Mouse (Mus musculus) liver (tissue): ENCODE results near the gene Sema3b.
A peak's percentile ranks its signal among the peaks of the same experiment; 100 is the strongest.

Experiments used
- DNase-seq: peaks from one replicate; pipeline ENCODE4 v3.0.0-alpha.2; 2020; ENCODE audit warnings: mixed read lengths

Sema3b gene

DNA sequence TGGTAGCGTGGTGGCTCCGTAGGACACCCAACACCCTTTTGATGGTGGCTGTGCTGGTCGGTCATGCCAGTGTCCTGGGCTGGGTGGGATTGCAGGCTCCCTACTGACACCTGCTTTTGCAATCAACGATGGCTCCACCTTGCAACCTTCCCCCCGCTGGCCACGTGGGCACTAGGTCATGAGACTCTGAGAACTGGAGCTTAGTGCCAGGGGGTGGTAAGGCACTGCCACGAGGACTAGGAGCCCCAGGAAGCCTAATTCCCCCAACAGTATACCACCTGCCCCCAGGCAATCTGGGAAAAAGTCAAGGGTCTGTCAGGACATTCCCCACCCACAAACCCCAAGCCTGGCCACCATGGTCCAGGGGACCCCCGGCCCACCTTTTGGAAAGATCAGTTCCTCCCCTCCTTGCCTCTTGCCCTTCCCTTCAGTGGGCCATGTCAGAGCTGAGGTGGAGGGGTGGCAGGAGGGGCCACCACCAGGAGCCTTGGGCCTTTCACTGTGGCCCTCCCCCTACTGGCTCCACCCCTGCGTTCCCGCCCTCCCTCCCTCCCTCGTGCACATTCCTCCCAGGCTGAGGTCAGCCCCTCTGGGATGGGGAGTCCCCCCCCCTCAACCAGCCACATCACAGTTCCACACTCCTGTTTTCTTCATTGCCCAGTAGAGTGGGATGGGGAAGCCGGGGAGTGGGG, at the start of gene Sema3b:
TSS of gene Sema3b (minus strand) at position 489 of the 692 bp plus-strand sequence.
- DNase-seq = no peak

DNA sequence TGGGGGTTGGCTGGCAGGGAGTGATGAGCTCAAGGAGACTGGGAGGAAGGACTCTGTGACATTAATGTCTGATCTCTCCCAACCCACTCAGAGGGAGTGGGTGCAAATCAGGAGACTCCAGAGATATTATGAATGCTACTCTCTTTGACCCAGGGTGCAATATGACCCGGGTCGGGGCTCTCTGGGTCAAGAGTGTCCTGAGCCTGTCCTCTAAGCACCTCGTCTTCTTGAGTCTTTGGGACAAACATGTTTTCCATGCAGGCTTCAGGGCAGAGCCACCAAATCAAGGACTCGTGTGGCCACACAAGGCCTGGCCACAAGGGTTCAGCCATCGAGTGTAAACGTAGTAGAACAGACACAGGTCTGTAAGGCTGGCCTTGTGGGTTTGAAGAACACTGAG, 49.1 kb upstream of the Sema3b start:
- DNase-seq = no peak

DNA sequence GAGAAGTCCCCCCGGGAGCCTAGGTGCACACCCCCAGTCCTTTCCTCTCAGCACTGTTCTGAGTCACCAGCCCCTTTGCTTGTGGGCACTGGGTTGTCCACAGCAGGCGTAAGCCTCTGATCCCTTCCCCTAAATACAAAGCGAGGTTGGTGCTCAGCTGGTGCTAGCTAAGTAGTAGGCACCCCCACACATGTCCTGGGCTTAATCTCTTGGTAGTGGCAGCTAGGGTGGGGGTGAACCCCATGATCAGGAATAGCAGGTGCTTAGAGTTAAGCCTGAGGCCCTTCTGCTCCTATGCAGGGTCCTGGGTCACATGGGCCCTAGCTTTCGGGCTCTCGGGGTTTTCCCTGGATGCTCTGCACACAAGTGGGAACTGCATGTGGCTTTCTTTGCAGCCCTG, 48.1 kb upstream of the Sema3b start:
- DNase-seq = no peak

DNA sequence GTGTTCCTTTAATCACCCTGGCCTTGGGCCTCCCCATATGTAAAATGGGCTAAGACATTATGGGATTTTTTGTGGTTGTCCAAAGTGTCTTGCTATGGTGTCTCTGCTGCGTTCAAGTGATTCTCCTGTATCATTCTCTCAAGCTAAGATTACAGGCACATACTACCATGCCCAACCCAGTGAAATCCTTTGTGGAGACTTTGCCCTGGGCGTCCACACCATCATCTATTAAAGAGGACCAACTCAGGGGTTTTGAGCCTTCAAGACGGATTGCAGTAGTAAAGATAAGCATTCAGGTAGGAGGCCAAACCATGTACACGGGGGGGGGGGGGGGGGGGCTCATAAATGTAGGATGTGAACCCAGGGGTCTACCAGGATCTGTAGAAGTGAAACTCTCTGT, 45.6 kb upstream of the Sema3b start:
- no peak for DNase-seq

DNA sequence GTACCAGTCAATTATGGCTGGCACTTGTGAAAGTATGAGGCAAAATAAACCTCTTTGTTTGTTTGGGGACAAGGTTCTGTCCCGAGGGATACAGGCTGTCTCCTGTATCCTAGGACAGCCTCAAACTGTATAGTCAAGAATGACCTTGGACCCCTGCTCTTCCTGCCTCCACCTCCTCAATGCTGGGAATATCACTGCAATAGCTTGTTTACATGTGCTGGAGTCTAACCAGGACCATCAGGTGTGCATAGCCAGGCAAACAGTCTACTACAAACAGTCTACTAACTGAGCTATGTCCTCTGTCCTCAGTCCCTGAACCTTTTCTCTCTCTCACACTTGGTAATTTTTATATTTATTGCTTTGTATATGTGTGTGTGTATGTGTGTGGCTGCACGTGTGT, 44.4 kb upstream of the Sema3b start:
- no peak for DNase-seq

DNA sequence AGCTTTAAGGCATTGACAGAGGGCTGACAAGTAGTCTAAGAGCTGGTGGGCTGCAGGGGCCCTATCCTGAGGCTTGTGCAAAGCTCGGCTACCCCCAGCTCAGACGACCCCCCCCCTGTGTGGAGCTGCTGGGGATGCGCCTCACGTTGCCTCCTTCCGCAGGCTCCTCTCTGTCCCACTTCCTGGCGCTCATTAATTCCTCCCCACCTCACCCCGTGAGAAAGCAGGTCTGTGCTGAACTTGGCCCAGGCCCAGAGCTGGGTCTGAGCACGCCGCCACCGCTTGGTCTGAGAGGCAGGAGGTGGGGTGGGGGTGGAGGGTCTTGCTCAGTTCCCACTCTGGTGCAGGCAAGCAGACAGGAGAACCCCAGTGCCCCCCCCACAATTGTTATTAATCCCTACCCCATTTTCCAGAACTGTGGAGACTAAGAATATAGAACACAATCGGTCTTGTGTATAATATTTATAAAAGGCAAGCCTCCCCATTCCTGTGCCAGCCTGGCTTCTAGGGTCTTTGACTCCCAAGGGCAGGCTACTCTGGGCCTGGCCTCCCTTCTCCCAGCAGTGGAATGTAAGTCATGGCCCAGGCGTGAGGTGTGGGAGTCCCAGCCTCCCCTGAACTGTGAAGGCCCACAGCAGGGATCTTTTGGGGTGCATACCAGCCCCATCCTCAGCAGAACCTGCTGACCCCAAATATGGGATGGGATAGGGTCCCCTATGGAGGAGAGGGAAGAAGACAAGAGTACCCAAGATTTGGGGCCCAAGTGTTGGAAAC, 41.9 kb upstream of the Sema3b start:
- DNase-seq = no peak

DNA sequence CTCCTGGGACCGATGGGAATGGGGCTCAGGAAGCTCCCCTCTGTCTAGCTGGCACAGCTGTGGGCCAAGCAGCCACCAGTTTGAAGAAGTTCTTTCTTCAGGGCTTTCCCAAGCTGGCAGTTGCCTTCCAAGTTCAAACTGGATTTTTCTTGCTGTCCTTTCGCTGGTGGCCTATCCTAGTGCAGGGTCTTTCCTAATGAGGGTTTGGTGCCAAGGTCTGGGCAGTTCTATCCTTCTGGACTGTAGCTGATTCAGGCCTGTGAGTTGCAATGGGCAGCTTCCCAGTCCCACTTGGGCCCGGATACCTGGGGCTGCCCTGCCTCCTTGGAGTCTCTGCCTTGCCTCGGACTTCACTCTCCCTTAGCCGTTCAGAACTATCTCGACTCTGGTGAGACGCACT, 41.2 kb upstream of the Sema3b start:
- no peak for DNase-seq

DNA sequence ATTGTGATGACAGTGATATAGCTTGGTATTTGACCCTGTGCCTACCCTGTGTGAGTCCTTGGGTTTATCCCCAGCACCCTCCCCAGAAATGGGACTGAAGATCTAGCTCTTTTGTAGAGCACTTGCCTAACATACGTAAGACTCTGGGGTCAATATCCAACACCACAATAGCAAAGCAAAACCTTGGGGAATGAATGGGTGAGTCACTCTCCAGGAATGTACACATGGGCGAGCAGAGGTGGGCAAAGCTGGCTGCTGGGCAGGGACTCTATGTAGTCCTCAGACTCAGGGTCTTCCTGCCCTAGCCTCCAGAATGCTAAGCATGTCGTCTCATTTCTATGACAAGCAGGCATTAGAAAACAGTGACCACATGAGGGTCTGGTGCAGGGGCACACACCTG, 39.7 kb upstream of the Sema3b start:
- no peak for DNase-seq

DNA sequence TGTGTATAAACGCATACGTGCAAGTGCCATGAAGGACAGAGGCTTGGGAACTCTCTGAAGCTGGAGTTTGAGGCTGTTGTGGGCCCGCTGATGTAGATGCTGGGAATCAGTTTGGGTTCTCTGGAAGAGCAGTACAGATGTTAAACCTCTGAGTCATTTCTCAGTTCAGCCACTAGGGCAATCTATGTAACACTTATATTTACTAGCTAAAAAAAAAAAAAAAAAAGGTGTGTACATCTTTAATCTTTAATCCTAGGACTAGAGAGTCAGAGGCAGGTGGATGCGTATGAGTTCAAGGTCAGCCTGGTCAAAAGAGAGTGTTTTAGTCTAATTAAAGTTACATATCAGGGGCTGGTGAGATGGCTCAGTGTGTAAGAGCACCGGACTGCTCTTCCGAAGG, 37.9 kb upstream of the Sema3b start:
- no peak for DNase-seq

DNA sequence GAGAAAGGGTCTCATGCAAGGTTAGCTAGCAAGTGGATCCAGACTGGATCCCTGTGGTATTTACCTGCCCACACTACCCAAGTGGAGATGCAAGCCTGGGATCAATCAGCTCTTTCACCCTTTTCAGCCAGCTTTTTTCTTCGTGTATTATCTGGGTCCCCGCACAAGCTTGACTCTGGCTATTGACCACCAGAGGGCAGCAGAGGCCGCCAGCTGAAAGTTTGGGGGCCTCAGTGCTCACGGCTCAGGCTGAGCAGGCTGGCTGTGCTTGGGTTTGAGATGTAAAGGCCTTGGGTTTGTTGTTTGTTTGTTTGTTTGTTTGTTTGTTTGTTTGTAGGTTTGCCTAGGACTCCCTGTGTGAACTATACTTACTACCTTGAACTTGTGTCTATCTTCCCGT, 36.5 kb upstream of the Sema3b start:
- DNase-seq = peak; percentile 84

DNA sequence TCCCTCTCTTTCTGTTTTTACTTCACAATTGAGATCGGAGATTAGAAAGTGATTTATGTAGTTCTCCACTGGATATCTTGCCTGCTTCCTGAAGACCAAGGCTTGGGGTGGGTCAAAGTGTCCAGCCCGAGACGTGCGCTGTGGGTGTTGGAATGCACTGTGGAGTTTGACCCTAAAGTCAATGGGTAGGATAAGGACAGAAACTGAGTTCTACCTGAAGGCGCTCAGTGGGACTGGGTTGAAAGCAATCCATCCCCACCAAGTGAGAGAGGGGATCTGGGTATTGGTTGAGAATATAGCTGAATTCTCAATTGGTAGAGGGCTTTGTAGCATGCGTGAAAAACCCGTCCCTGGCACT, 36.1 kb upstream of the Sema3b start:
- DNase-seq = no peak

DNA sequence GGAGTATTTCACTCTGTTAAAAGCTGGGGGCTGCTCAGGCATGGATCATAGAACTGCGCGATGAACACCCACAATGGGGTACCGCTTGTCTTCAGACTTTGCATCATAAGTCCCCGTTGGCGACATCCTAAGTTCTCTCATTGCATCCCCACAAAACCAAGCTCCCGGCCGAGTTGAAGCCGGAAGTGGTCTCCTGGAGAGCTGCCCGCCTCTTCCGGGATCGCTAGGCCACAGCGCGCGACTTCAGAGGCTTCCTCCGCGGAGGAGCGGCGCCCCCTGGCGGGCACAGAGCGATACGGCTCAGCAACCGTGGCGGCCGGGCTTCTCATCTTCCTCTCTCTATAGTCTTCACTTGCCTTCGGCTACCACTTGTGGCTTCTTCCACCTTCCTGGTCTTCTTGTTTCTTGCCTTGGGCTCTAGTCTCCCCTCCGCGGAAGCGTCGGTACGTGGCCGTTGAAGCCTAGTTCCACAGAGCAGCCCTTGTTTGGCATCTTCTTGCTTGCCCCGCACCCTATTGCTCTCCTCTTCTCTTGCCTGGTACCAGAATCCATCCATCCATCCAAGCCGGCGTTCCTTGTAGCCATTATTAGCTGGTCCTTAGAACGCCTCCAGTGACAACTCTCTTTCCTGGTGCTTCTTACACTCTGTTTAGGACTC, 35.6 kb upstream of the Sema3b start:
- DNase-seq = peak; percentile 94

DNA sequence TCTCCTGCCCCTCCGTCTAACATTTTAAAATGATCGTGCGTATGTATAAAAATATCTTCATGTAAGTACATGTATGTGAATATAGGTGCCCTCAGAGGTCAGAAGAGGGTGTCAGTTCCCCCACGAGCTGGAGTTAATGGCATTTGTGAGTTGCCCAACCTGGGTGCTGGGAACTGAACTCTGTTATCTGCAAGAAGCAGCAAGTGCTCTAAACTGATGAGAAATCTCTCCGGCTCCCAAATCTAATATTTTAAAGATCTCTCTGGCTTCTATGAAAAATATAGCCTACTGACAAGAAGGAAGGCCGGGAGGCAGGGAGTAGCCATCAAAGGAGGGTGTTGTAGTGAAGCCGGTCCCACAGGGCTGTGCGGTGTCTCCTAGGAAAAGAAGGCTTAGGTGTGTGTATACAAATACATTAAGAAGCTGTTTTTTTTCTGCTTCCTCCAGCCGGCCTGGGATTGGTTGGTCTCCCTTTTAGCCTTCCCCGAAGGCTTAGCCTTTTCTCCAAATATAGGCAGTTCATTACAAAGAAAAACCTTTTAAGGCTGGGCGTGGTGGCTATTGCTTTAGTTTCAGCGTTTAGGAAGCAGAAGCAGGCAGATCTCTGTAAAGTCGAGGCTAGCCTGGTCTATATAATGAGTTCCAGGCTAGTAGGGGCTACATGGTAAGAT, 34.6 kb upstream of the Sema3b start:
- DNase-seq = no peak

DNA sequence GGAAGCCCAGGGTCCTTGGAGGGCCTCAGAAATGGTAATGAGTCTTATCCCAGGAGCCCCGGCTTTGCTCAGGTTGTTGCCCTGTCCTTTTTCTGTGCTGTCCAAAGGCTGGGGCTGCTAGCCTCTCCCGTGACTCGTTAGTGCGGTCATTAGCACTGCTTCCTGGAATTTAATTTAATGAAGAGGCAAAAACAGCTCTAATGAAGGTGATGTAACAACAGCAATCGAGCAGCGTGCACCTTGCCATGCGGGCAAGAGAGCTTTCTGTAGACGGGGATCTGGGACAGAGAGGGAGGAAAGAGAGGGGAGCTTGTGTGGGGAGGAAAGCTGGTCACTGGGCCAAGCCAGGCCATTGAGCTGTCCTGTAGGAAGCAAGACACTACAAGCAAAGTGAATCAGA, 32.6 kb upstream of the Sema3b start:
- no peak for DNase-seq

DNA sequence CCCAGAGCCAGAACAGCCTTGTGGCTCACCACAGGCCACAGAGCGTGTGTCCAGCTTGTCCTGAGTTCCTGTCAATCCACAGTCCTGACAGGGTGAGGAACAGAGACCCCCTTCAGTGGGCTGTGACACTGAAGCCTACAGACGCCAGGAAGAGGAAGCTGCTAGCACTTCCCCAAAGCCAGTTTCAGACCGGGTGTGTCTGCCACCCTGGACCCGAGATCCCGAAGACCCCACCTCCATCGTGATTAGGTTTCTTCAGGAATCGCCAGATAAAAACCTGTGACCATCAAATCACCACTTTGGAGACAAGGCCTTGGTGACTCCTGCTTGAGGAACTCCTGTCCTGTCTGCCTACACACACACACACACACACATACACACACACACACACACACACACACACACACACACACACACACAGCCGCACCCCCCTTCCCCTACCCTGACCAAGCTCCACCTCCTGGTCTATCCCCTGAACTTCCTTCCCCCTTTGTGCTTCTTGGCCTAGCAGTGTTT, 31.3 kb upstream of the Sema3b start:
- DNase-seq = peak; percentile 36

DNA sequence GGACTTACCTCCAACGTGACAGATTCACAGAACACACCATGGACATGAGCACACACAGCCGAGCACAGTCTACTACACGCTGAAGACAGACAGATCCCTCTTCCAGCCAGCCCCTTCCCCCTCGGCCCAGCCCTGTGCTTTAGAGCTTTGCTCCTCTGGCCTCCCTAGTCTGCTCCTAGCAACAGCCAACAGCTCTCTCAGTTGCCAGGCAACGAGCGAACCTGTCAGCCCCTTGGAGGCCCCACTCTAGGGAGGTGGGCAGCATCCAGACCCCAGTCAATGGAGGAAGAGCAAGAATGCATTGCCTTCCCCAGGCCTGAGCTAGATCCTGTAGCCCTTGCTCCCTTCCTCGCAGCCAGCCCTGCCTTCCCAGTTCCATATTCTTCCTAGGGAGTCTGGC, 28.0 kb upstream of the Sema3b start:
- DNase-seq = no peak

DNA sequence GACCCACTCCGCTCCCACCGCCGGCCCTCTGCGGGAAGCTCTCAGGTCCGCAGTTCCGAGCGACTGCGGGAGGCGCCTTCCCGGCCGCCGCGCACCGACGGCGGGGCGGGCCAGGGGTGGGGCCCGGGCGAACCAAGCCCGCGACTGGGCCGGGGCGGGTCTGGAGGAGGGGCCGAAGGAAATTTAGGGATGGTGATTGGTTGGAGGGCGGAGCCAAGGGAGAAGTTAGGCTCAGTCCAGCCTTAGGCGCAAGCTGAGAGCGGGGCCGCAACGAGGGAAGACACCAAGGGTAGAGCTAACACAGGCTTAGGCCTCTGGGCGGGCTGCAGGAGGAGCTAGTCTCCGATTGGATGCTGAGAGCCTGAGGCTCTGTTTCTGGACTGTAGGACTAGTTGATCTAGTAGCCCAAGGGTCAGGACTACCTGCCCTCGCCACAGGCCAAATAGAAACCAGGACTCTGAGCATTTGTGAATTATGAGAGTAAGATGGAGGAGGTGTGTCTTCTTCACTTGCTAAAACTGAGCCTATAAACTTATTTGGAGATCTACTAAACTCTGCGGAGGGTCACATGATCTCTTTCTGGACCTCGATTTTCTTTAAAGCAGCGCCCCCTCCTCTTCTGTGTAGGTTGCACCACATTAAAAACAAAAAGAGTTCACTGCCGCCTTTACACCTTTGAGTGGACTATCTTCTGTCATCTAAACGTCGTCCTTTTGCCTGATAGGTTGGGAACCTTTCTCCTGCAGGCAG, 26.4 kb upstream of the Sema3b start, which contains the start of gene Gnai2:
TSS of gene Gnai2 (minus strand) at position 89 of the 750 bp plus-strand sequence.
- peak; percentile 98 for DNase-seq

DNA sequence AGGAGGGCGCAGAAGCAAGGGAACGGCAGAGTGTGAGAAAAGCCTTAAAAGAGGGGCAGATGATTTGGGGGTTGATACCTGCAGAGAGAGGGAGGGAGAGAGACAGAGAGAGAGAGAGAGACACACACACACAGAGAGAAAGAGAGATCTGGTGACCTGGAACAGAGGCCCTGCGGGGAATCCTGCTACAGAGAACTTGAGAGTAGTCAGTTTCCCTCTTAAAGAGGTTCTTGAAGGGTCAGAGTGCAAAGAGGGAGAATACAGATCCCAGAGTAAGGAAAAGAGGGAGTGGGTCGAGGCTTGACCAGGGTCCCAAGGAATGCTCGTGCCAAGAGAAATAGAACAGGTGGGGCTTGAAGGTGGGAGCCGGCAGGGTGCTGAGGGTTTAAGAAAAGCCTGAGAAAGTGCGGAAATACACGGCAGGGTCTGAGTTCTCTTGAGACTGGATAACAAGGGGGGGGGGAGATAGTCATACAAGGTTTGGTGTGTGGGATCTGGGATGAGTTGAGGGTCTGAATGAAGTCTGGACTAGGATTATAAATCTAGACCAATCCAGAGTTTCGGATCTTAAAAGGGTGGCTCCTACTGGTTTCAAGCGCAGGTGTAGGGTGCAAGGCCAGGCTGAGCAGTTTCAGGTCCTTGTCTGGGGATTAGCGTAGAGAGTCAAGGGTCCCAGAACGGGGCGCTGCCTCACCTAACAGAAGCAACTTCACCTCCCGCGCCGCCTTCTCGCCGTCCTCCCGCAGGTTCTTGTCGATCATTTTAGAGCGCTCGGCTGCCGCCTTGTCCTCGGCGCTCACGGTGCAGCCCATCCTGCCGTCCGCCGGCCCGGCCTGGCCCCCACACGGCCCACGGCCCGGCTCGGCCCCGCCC, 25.6 kb upstream of the Sema3b start:
- no peak for DNase-seq

DNA sequence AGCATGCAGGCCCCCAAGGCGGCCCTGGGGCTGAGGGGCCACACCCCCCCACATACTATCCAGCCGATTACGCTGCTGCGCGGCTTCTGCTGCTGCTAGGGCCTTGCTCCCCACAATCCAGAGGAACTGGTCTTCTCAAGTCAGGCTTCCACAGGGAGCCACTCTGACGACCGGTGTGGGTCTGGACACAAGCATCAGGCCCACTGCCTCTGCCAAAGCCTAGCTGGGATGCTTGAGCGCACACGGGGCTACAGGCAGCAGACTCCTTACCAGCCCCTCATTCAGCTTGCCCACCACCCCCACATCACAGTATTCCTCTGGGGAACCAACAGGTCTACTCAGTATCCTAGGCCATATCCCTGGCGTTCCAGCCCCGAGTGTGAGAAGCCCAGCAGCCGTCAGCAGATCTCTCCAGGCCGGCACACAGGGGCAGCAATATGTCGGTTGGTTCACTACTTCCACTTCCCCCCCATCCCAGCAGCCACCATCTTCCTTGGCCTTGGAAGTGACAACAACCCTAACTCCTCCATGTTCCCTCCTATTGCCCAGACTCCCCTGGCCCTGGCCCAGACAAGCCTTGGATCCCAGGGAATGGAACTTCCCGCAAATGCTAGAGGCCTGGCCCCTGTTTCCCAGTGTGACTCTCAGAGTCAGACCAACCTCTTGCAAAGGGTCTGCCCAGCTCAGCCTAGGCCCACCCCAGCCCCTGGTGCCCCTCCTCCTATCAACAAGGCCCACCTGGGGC, 24.8 kb upstream of the Sema3b start:
- peak; percentile 32 for DNase-seq

DNA sequence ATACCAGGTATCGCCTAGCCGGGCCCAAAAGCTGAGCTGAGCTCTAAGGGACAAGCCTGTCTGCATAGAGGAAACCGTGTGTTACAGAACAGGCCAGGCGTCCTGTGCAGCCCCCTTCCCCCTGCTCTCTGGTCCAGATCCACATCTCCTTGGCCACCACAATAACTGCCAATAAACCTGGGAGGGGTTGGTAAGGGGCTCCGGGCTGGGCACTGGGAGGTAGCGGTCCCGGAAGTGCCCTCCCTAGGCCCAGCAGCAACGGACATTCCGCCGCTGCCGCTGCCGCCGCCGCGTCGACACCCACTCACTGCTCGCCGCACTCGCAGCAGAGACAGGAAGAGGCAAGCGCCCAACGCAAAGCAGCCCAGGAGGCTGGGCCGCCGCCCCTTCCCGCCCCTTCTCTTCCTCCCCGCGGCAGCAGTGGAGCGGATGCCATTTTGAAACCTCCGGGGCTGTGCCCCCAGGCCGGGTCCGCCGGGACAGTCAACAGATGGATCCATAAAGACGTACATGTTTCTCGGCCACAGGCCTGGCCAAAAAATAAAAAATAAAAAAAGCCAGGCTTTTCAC, 24.1 kb upstream of the Sema3b start:
- DNase-seq = peak; percentile 87
